Mouse (Mus musculus) E14TG2a.4 (cell line): Measurements from ENCODE around the gene Atp1a2.

Experiments used
- CTCF ChIP-seq: conservative IDR thresholded peaks from 2 replicates; pipeline ENCODE4 v1.5.1; 2014; ENCODE audit warnings: low read length
- NANOG ChIP-seq: IDR thresholded peaks from 2 replicates; pipeline ENCODE4 v1.6.1; 2014; ENCODE audit warnings: borderline replicate concordance, low read length, mixed read lengths
- POU5F1 ChIP-seq: IDR thresholded peaks from 2 replicates; pipeline ENCODE4 v1.6.1; 2014; ENCODE audit warnings: low read length, borderline replicate concordance

GRCm38 (mm10) chr1:172347382-172347781, 49.5 kb upstream of the Atp1a2 start:
- TF ChIP-seq CTCF (no peak), POU5F1 (no peak), NANOG (no peak)
